Mouse (Mus musculus): ENCODE data around the gene Zfp1. TPM values are rescaled to one million over a fixed set of nuclear protein-coding genes. Genes with fewer than 3 reads are reported as not detected.

The Zfp1 gene
- polyA plus RNA-seq, 1 experiment from 2014 or later = 19.9 TPM

- Histone ChIP-seq H3K36me3 (ENCODE audit: control insufficient read depth, insufficient read depth, low read length) (no peaks in the 10 kb centered on the region), H3K4me3 (ENCODE audit: low read length) (no peak overlapping the region), H3K9me3 (ENCODE audit: control insufficient read depth, low read length) (no peaks in the 10 kb centered on the region), H3K27me3 (ENCODE audit: control insufficient read depth, insufficient read depth, low read depth, low read length) (no peaks in the 10 kb centered on the region), H3K9ac (ENCODE audit: low read length) (no peak overlapping the region), H3K4me2 (ENCODE audit: low read depth, low read length) (no peak overlapping the region), H3K4me1 (replicated peaks; ENCODE audit: control insufficient read depth, insufficient read depth, low read length) (no peaks in the 10 kb centered on the region), H3K27ac (ENCODE audit: low read length) (no peak overlapping the region)
- ATAC-seq (ENCODE audit: low read depth) = no peak
- WGBS = 19% methylated on average over 1 of the region's 1 CpGs
Observed at GRCm38 (mm10) chr8:111699035-111699434, 55.8 kb downstream of the Zfp1 start.

DNA sequence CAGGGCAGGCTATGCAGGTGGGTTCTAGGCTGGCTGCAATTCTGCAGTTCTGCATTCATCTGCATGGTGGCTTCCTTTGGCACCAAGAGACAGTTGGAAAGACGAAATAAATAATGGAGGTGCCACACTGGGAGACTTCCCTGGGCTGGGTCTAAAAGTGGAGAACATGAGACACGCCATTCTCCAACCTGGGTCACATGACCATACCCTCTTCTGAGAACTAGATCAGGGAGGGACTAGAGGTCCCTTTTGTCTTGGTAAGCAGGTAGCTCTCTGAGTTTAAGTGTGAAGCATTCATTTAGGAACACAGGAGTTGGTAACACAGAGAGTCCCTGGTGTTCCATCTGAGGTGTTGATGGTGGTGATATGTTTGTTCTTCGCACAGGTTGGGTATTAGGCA lies 57.0 kb downstream of the Zfp1 start:
- ATAC-seq (ENCODE audit: low read depth) = no peak
- Histone ChIP-seq H3K27ac (ENCODE audit: low read length) (no peak overlapping the region), H3K4me1 (replicated peaks; ENCODE audit: control insufficient read depth, insufficient read depth, low read length) (no peaks in the 10 kb centered on the region), H3K27me3 (ENCODE audit: control insufficient read depth, insufficient read depth, low read depth, low read length) (no peaks in the 10 kb centered on the region), H3K9me3 (ENCODE audit: control insufficient read depth, low read length) (no peaks in the 10 kb centered on the region), H3K4me3 (ENCODE audit: low read length) (no peak overlapping the region), H3K4me2 (ENCODE audit: low read depth, low read length) (no peak overlapping the region), H3K36me3 (ENCODE audit: control insufficient read depth, insufficient read depth, low read length) (no peaks in the 10 kb centered on the region), H3K9ac (ENCODE audit: low read length) (no peak overlapping the region)
- WGBS = 66% methylated on average over 3 of the region's 3 CpGs

GRCm38 (mm10) chr8:111700740-111701139 lies 57.5 kb downstream of the Zfp1 start:
- H3K9ac ChIP-seq (ENCODE audit: low read length) = no peak overlapping the region
- ATAC-seq (ENCODE audit: low read depth) = no peak
- no peaks in the 10 kb centered on the region for H3K27me3 ChIP-seq (ENCODE audit: control insufficient read depth, insufficient read depth, low read depth, low read length)
- H3K4me1 ChIP-seq (replicated peaks; ENCODE audit: control insufficient read depth, insufficient read depth, low read length) = no peaks in the 10 kb centered on the region
- H3K27ac ChIP-seq (ENCODE audit: low read length) = no peak overlapping the region
- no peaks in the 10 kb centered on the region for H3K9me3 ChIP-seq (ENCODE audit: control insufficient read depth, low read length)
- no peak overlapping the region for H3K4me3 ChIP-seq (ENCODE audit: low read length)
- H3K4me2 ChIP-seq (ENCODE audit: low read depth, low read length) = no peak overlapping the region
- no peaks in the 10 kb centered on the region for H3K36me3 ChIP-seq (ENCODE audit: control insufficient read depth, insufficient read depth, low read length)
- 83% methylated on average over 5 of the region's 5 CpGs for WGBS

DNA sequence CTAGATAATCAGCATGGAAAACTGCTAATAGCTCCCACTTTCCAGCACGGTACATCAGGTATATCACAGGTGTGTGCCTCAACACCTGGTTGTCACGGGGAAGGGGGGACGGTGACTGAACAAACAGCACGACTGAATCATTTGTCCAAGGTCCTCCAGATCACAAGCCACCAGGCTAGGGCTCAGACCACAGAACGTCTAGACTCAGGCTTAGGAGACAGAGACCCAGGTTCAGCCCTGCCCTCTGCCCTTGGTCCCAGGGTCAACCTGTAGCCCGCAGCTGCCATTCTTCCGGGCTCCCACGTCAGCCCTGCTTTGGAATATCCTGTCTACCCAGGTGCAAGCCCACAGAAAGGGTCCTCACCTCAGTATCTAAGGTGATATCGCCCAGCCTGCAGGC lies 58.2 kb downstream of the Zfp1 start:
- H3K9ac ChIP-seq (ENCODE audit: low read length) = no peak overlapping the region
- H3K4me3 ChIP-seq (ENCODE audit: low read length) = no peak overlapping the region
- H3K27ac ChIP-seq (ENCODE audit: low read length) = no peak overlapping the region
- H3K4me2 ChIP-seq (ENCODE audit: low read depth, low read length) = no peak overlapping the region
- no peak for ATAC-seq (ENCODE audit: low read depth)
- no peaks in the 10 kb centered on the region for H3K27me3 ChIP-seq (ENCODE audit: control insufficient read depth, insufficient read depth, low read depth, low read length)
- H3K9me3 ChIP-seq (ENCODE audit: control insufficient read depth, low read length) = no peaks in the 10 kb centered on the region
- H3K36me3 ChIP-seq (ENCODE audit: control insufficient read depth, insufficient read depth, low read length) = no peaks in the 10 kb centered on the region
- no peaks in the 10 kb centered on the region for H3K4me1 ChIP-seq (replicated peaks; ENCODE audit: control insufficient read depth, insufficient read depth, low read length)
- 66% methylated on average over 9 of the region's 9 CpGs for WGBS

DNA sequence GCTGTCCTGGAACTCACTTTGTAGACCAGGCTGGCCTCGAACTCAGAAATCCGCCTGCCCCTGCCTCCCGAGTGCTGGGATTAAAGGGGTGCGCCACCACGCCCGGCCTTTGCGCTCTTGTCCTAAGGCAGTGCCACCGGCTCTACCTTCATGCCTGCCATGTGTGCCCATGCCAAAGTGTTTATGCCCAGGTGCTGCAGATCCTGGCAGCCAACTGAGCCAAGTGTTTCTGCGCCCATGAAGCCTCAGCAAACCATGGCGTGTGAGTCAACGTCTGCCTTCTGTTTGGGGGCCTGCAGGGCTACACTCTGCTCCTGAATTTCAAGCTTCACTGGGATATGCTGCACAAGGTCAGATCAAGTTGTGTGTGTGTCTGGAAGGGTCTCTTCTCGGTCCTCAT lies 61.4 kb downstream of the Zfp1 start:
- no peaks in the 10 kb centered on the region for H3K9me3 ChIP-seq (ENCODE audit: control insufficient read depth, low read length)
- no peaks in the 10 kb centered on the region; the same call in 1 of the 2 replicates for H3K4me1 ChIP-seq (replicated peaks; ENCODE audit: control insufficient read depth, insufficient read depth, low read length)
- H3K27me3 ChIP-seq (ENCODE audit: control insufficient read depth, insufficient read depth, low read depth, low read length) = no peaks in the 10 kb centered on the region
- WGBS = 85% methylated on average over 11 of the region's 12 CpGs
- H3K27ac ChIP-seq (ENCODE audit: low read length) = no peak overlapping the region
- no peak overlapping the region for H3K9ac ChIP-seq (ENCODE audit: low read length)
- H3K36me3 ChIP-seq (ENCODE audit: control insufficient read depth, insufficient read depth, low read length) = no peaks in the 10 kb centered on the region
- no peak overlapping the region for H3K4me2 ChIP-seq (ENCODE audit: low read depth, low read length)
- no peak overlapping the region for H3K4me3 ChIP-seq (ENCODE audit: low read length)
- ATAC-seq (ENCODE audit: low read depth) = no peak

DNA sequence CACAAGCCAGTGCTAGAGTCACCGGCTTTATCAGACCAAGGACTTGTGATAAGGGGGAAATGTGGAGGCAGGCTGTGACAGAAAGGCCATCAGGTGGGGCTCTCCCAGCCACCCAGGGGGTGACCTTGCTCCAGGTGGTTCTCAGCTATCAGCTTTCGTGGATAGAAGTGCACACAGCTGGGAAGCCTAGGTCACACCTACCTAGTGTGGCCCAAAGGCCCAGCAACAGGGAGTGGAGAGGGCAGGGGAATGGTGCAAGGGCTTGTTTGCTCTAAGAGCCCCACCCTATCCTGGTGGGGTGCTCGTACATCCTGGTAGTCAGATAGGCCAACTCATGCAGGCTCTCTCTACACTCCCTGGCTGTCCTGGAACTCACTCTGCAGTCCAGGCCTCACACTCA lies 62.0 kb downstream of the Zfp1 start:
- no peak overlapping the region for H3K9ac ChIP-seq (ENCODE audit: low read length)
- H3K36me3 ChIP-seq (ENCODE audit: control insufficient read depth, insufficient read depth, low read length) = peaks cover 3% of the 10 kb centered on the region; the same call in 1 of the 2 replicates
- peak; percentile 37 for ATAC-seq (ENCODE audit: low read depth)
- WGBS = 28% methylated on average over 3 of the region's 3 CpGs
- H3K27ac ChIP-seq (ENCODE audit: low read length) = no peak overlapping the region
- no peaks in the 10 kb centered on the region; the same call in 1 of the 2 replicates for H3K4me1 ChIP-seq (replicated peaks; ENCODE audit: control insufficient read depth, insufficient read depth, low read length)
- no peaks in the 10 kb centered on the region for H3K9me3 ChIP-seq (ENCODE audit: control insufficient read depth, low read length)
- no peak overlapping the region for H3K4me2 ChIP-seq (ENCODE audit: low read depth, low read length)
- no peaks in the 10 kb centered on the region for H3K27me3 ChIP-seq (ENCODE audit: control insufficient read depth, insufficient read depth, low read depth, low read length)
- H3K4me3 ChIP-seq (ENCODE audit: low read length) = no peak overlapping the region

DNA sequence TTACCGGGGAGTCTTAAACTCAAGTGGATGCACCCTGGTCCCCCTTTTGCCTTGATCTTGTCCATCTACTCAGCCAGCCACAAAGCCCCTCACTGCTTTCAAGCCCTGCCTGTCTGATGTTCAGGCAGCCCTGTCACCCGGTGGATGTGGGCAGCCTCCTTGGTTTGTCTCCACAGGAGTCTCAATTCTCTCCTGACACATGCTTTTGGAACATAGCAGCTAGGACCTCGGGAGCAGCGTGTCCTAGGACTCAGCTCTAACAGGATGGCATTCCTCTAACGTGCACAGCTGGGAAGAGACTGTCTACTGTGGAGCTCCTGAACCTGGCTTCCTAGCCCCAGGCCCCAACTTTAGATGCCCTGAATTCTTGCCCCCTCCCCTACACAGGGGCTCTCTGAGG lies 62.5 kb downstream of the Zfp1 start:
- Histone ChIP-seq H3K4me2 (ENCODE audit: low read depth, low read length) (no peak overlapping the region), H3K27ac (ENCODE audit: low read length) (no peak overlapping the region), H3K27me3 (ENCODE audit: control insufficient read depth, insufficient read depth, low read depth, low read length) (no peaks in the 10 kb centered on the region), H3K9ac (ENCODE audit: low read length) (no peak overlapping the region), H3K9me3 (ENCODE audit: control insufficient read depth, low read length) (no peaks in the 10 kb centered on the region), H3K4me1 (replicated peaks; ENCODE audit: control insufficient read depth, insufficient read depth, low read length) (no peaks in the 10 kb centered on the region; the same call in 1 of the 2 replicates), H3K4me3 (ENCODE audit: low read length) (no peak overlapping the region), H3K36me3 (ENCODE audit: control insufficient read depth, insufficient read depth, low read length) (peaks cover 7% of the 10 kb centered on the region)
- 56% methylated on average over 5 of the region's 5 CpGs for WGBS
- ATAC-seq (ENCODE audit: low read depth) = no peak

DNA sequence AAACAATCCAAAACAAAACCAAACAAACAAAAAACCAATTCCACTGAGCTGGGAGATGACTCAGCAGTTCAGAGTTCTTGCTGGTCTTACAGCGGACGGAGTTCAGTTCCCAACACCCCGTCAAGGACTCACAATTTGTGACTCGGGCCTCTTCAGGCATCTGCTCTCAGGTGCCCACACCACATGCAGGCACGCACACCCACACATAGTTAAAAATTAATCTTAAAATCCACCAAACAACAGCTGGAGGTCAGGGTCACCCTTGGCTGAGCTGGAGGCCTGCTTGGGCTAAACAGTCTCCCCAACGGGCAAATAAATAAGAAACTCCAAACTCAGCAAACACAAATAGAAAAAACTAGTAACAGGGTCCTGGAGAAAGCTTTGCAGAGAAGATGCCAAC lies 65.1 kb downstream of the Zfp1 start:
- Histone ChIP-seq H3K9ac (ENCODE audit: low read length) (no peak overlapping the region), H3K4me3 (ENCODE audit: low read length) (no peak overlapping the region), H3K4me2 (ENCODE audit: low read depth, low read length) (no peak overlapping the region), H3K9me3 (ENCODE audit: control insufficient read depth, low read length) (no peaks in the 10 kb centered on the region), H3K27ac (ENCODE audit: low read length) (no peak overlapping the region), H3K4me1 (replicated peaks; ENCODE audit: control insufficient read depth, insufficient read depth, low read length) (no peaks in the 10 kb centered on the region; the same call in 1 of the 2 replicates), H3K27me3 (ENCODE audit: control insufficient read depth, insufficient read depth, low read depth, low read length) (no peaks in the 10 kb centered on the region), H3K36me3 (ENCODE audit: control insufficient read depth, insufficient read depth, low read length) (peaks cover 20% of the 10 kb centered on the region)
- 71% methylated on average over 6 of the region's 6 CpGs for WGBS
- ATAC-seq (ENCODE audit: low read depth) = no peak

DNA sequence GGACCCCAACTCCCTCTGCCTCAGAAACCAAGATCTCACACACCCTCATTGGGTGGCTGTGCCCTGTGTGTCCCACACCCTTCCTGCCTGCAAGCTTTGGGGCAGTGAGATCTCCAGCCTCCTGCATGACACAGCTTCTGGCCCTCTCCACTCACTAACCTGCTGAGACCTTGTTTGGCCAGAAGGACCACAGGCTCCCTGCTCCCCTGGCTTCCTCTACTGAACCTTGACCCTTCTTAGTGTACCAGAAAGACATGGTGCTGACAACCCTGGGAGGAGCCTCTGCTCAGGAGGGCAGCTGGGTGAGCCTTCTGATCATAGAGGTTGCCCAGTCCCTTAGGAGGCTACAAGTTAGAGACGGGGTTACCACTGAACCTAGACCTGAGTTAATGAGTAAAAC lies 66.0 kb downstream of the Zfp1 start:
- H3K27me3 ChIP-seq (ENCODE audit: control insufficient read depth, insufficient read depth, low read depth, low read length) = no peaks in the 10 kb centered on the region
- no peak overlapping the region for H3K9ac ChIP-seq (ENCODE audit: low read length)
- no peak overlapping the region for H3K4me3 ChIP-seq (ENCODE audit: low read length)
- H3K4me1 ChIP-seq (replicated peaks; ENCODE audit: control insufficient read depth, insufficient read depth, low read length) = no peaks in the 10 kb centered on the region; the same call in 1 of the 2 replicates
- 81% methylated on average over 1 of the region's 1 CpGs for WGBS
- H3K4me2 ChIP-seq (ENCODE audit: low read depth, low read length) = no peak overlapping the region
- no peak for ATAC-seq (ENCODE audit: low read depth)
- no peak overlapping the region for H3K27ac ChIP-seq (ENCODE audit: low read length)
- H3K36me3 ChIP-seq (ENCODE audit: control insufficient read depth, insufficient read depth, low read length) = peaks cover 28% of the 10 kb centered on the region
- H3K9me3 ChIP-seq (ENCODE audit: control insufficient read depth, low read length) = no peaks in the 10 kb centered on the region
